Mouse (Mus musculus): ENCODE measurements around the gene Ddah1. TPM values are rescaled to one million over a fixed set of nuclear protein-coding genes. Genes with fewer than 3 reads are reported as not detected.

Gene Ddah1
- polyA plus RNA-seq, 1 experiment from 2014 or later: 55.7 TPM

DNA sequence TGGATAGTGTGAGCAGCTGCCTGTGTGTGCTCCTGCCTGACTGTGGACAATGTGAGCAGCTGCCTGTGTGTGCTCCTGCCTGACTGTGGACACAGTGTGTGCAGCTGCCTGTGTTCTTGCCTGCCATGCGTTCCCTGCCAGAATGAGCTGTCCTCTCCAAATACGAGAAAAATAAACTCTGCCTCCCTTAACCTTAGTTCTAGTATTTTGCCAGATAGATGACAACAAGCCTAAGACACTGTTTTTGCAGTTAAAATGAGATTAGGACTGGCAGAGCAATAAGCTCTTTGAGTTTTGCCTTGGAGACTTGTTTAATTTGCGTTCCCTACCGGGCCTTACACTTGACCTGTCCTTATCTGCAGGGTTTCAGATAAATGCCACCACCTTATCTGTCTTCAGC lies 63.7 kb downstream of the Ddah1 start:
- H3K9me3 ChIP-seq: no peaks in the 10 kb centered on the region
- H3K9ac ChIP-seq: no peak overlapping the region
- peaks cover 19% of the 10 kb centered on the region for H3K4me1 ChIP-seq
- no peak overlapping the region for H3K27ac ChIP-seq
- no peak overlapping the region for H3K4me3 ChIP-seq
- H3K36me3 ChIP-seq: no peaks in the 10 kb centered on the region
- 89% methylated on average over 4 of the region's 4 CpGs for WGBS
- no peak for ATAC-seq (ENCODE audit: low FRiP score, low read depth)
- no peak overlapping the region for H3K4me2 ChIP-seq (replicated peaks)
- no peaks in the 10 kb centered on the region for H3K27me3 ChIP-seq

- Histone ChIP-seq H3K9me3 (no peaks in the 10 kb centered on the region), H3K4me3 (no peak overlapping the region), H3K9ac (no peak overlapping the region), H3K27ac (no peak overlapping the region), H3K27me3 (no peaks in the 10 kb centered on the region), H3K36me3 (no peaks in the 10 kb centered on the region), H3K4me1 (peaks cover 31% of the 10 kb centered on the region), H3K4me2 (replicated peaks) (no peak overlapping the region)
- ATAC-seq (ENCODE audit: low FRiP score, low read depth): no peak
- 81% methylated on average over 4 of the region's 4 CpGs for WGBS
These were observed 65.2 kb downstream of the Ddah1 start for GRCm38 (mm10) chr3:145823661-145824060.

DNA sequence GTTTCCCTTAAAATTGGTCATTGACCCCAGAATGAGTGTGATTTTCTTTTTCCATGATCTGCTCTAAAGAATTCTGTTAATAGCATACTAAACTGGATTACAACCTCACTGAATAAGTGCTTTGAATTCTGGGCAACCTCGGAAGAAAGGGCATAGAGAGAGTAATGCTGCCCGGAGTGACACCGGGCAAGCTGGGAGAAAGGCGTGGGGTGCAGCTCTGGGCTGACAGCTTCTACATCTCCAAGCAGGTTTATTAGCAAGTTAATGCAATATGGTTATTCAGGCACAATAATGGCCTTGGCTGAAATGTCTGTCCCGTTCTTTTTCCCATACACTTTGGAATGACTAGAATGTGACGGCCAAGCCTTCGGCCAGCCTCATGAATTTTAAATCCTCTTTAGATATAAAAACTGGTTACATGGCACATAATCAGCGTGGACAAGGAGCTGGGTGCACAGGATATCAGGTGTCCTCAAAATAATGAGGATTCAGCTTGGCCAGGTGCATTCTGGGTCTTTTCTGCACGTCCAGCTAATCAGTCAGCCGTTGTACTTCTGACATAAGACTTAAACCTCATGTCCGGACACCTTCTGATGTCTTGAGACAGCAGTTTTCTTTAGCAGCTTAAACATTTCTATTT lies 67.1 kb downstream of the Ddah1 start:
- ATAC-seq (ENCODE audit: low FRiP score, low read depth): no peak
- Histone ChIP-seq H3K4me1 (peaks cover 35% of the 10 kb centered on the region), H3K4me3 (no peak overlapping the region), H3K27ac (no peak overlapping the region), H3K9ac (no peak overlapping the region), H3K4me2 (replicated peaks) (no peak overlapping the region), H3K36me3 (no peaks in the 10 kb centered on the region), H3K9me3 (no peaks in the 10 kb centered on the region), H3K27me3 (no peaks in the 10 kb centered on the region)
- 65% methylated on average over 11 of the region's 11 CpGs for WGBS

DNA sequence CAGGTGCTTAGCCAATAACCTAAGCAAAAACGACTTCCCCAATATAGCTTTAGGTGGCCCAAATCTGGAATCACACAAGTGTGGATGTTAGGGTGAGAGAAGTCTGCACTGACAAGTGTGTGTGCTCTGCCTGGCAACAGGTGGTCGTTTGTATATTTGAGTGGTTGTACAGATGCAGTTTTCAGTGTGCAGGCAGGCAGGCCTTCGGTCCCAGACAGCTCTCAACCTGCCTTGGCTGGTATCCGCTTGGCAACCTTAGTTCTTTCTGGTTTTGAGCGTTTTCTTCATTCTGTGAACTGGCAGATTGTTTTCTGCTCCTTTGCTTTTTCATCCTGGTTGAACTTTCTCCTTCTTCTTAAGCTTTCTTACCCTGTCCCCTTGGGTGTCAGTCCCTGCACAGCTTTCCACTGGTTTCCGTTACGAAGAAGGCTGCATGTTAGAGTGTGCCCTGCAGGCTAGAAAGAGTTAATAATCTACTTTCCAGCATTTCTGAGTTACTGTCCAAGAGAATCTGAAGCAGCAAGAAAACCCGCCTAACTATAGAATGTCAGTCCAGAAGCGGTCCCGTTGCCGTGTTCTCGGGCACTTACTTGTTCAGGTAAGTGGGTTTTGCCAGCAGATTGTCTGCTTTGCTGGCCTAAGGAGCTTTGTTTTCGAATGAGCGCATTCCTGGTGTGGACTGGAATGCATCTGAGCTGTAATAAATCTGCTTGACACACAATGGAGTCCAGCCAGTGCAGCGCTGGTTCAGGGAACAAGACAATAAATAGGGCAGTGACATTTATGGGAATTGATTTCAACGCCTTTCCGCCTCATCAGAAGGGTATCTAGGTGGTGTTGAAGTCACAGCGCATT lies 68.9 kb downstream of the Ddah1 start:
- Histone ChIP-seq H3K4me3 (peak overlapping the region; percentile 17; the same call in 1 of the 2 replicates), H3K27me3 (no peaks in the 10 kb centered on the region), H3K36me3 (no peaks in the 10 kb centered on the region), H3K4me2 (replicated peaks) (peak overlapping the region; percentile 51), H3K4me1 (peaks cover 35% of the 10 kb centered on the region), H3K9me3 (no peaks in the 10 kb centered on the region), H3K27ac (peak overlapping the region; percentile 33; the same call in 1 of the 2 replicates), H3K9ac (0 out of 2 replicates have a peak overlapping the region, but pooled peaks have one; percentile 31)
- ATAC-seq (ENCODE audit: low FRiP score, low read depth): peak; percentile 37; the same call in 1 of the 2 replicates
- WGBS: 24% methylated on average over 18 of the region's 18 CpGs

DNA sequence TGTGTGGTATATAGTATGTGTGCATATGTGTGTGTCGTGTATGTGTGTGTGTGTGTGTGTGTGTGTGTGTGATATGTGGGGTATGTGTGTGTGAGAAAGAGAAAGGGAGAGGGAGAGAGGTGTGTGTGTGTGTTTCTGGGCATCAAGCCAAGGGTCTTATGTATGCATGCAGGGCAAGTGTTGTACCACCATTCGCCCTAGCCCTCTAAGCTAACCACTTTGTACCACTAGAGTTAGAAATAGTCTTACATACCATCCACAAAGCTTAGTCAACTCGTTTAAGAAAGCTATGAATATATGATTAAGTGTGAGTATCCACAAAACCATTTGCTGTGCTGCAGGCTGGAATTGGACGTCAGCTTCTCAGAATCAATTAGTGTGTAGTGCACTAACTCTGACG lies 70.4 kb downstream of the Ddah1 start:
- H3K9ac ChIP-seq: no peak overlapping the region
- no peaks in the 10 kb centered on the region for H3K27me3 ChIP-seq
- peaks cover 44% of the 10 kb centered on the region for H3K4me1 ChIP-seq
- no peak overlapping the region for H3K4me2 ChIP-seq (replicated peaks)
- no peak overlapping the region for H3K4me3 ChIP-seq
- H3K36me3 ChIP-seq: no peaks in the 10 kb centered on the region
- no peak overlapping the region for H3K27ac ChIP-seq
- no peaks in the 10 kb centered on the region for H3K9me3 ChIP-seq
- no peak for ATAC-seq (ENCODE audit: low FRiP score, low read depth)
- WGBS: 64% methylated on average over 5 of the region's 5 CpGs

DNA sequence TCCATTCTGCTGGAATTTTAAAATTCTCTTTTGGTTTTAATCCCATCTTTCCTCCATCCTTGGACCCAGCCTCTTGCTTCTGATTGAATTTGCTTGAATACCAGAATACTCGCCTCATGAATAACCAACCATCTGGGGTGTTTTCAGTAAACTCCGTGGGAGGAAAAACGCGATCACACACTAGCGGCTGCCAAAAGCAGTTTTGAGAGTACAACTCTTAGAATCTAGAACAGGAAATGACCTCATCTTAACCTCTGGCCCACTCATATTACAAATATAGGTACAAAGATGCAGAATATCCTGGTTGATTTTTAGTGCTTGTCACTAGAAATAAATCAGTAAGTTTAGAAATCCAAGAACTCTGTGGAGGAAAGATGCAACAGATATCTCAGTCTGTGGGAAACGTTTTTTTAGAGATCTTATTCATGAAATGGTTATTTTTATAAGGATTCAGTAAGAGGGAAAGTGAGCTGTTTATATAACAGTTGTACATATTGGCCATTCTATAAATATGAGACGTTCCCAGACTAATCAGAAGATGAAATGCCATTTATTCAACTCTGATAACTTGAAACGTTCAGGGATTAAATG lies 75.6 kb downstream of the Ddah1 start:
- Histone ChIP-seq H3K9me3 (0 out of 2 replicates have a peak, but pooled peaks cover 1% of the 10 kb centered on the region), H3K4me1 (peaks cover 11% of the 10 kb centered on the region), H3K36me3 (no peaks in the 10 kb centered on the region), H3K27me3 (no peaks in the 10 kb centered on the region), H3K27ac (no peak overlapping the region), H3K4me2 (replicated peaks) (no peak overlapping the region), H3K9ac (no peak overlapping the region), H3K4me3 (no peak overlapping the region)
- 46% methylated on average over 8 of the region's 8 CpGs for WGBS
- ATAC-seq (ENCODE audit: low FRiP score, low read depth): no peak

GRCm38 (mm10) chr3:145838281-145838680 lies 79.8 kb downstream of the Ddah1 start:
- Histone ChIP-seq H3K9ac (no peak overlapping the region), H3K36me3 (no peaks in the 10 kb centered on the region), H3K27me3 (no peaks in the 10 kb centered on the region), H3K4me2 (replicated peaks) (no peak overlapping the region), H3K27ac (no peak overlapping the region), H3K4me3 (no peak overlapping the region), H3K4me1 (peaks cover 8% of the 10 kb centered on the region), H3K9me3 (peaks cover 10% of the 10 kb centered on the region; the same call in 1 of the 2 replicates)
- ATAC-seq (ENCODE audit: low FRiP score, low read depth): no peak

DNA sequence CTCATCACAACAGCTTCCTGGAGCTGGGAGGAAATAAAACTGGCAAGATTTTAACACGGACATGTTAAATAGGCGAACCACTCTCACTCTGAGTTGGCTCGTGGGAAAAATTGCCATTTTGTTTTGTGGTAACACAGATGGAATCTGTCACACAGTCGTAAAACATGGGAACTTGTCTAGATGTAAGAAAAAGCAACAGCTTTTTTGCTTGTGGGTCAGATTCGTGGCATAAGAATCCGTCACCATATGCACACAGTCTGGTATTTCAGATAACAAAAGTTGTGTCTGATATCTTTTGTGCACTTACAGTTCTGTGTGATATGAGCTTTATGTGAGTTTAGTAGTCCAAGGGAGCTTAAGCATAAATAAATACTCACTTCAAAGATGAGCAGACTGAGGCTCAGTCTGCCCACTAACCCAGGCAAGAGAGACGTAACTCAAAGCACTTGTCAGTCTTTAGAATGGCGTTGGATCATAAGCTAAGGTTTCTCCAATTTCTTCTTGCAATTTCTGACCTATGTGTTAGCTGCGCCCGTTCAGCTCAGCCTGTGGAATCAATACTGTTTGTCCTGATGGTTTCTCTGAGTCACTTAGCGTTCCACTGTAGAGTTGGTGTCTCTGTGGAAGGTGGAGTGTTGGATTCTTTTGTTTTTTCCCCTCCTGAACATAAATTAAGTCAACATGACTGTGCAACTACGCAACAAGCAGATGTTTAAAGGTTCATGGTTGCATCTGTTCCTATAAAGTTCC lies 83.7 kb downstream of the Ddah1 start:
- ATAC-seq (ENCODE audit: low FRiP score, low read depth): no peak
- WGBS: 66% methylated on average over 12 of the region's 12 CpGs
- H3K27me3 ChIP-seq: no peaks in the 10 kb centered on the region
- H3K4me2 ChIP-seq (replicated peaks): no peak overlapping the region
- no peak overlapping the region for H3K4me3 ChIP-seq
- no peaks in the 10 kb centered on the region; the same call in 1 of the 2 replicates for H3K4me1 ChIP-seq
- no peaks in the 10 kb centered on the region for H3K36me3 ChIP-seq
- H3K9me3 ChIP-seq: peaks cover 10% of the 10 kb centered on the region; the same call in 1 of the 2 replicates
- H3K27ac ChIP-seq: no peak overlapping the region
- no peak overlapping the region for H3K9ac ChIP-seq

DNA sequence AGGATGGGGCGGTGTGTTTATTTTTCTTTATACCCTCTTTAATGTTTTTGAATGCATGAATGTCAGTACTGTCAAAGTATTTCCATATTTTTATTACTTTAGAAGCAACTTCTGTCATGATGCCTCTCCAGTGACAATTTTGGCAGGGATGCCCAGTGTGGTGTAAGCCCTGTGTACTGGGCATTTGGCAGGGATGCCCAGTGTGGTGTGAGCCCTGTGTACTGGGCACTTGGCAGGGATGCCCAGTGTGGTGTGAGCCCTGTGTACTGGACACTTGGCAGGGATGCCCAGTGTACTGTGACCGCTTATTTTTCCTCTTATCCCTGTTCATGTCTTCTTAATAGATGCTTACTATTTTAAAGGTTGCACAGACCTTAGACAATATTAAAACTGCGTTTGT lies 85.4 kb downstream of the Ddah1 start:
- H3K9ac ChIP-seq: no peak overlapping the region
- H3K36me3 ChIP-seq: no peaks in the 10 kb centered on the region
- peaks cover 10% of the 10 kb centered on the region; the same call in 1 of the 2 replicates for H3K9me3 ChIP-seq
- H3K4me3 ChIP-seq: no peak overlapping the region
- no peak overlapping the region for H3K4me2 ChIP-seq (replicated peaks)
- no peaks in the 10 kb centered on the region; the same call in 1 of the 2 replicates for H3K4me1 ChIP-seq
- ATAC-seq (ENCODE audit: low FRiP score, low read depth): no peak
- 84% methylated on average over 3 of the region's 3 CpGs for WGBS
- no peaks in the 10 kb centered on the region for H3K27me3 ChIP-seq
- no peak overlapping the region for H3K27ac ChIP-seq

DNA sequence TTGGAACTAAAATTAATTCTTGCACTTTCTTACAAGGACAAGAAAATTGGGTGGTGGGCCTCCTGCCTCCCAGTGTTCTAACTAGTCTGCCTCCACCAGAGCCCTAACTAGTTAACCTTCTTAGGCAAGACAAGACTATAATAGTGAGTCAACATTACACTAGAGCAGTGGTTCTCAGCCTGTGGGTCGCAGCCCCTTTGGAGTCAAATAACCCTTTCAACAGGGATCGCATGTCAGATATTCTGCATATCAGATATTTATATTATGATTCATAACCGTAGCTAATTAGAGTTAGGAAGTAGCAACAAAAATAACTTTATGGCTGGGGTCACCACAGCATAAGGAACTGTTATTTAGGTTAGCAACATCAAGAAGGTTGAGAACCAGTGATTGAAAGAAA lies 86.4 kb downstream of the Ddah1 start:
- no peak overlapping the region for H3K27ac ChIP-seq
- 87% methylated on average over 3 of the region's 3 CpGs for whole genome bisulfite sequencing
- 0 out of 2 replicates have a peak, but pooled peaks cover under 1% of the 10 kb centered on the region for H3K9me3 ChIP-seq
- H3K4me2 ChIP-seq (replicated peaks): no peak overlapping the region
- no peak overlapping the region for H3K4me3 ChIP-seq
- H3K9ac ChIP-seq: no peak overlapping the region
- ATAC-seq (ENCODE audit: low FRiP score, low read depth): no peak
- H3K4me1 ChIP-seq: no peaks in the 10 kb centered on the region; the same call in 1 of the 2 replicates
- no peaks in the 10 kb centered on the region for H3K27me3 ChIP-seq
- H3K36me3 ChIP-seq: no peaks in the 10 kb centered on the region

GRCm38 (mm10) chr3:145846255-145846654 lies 87.8 kb downstream of the Ddah1 start:
- H3K4me2 ChIP-seq (replicated peaks): no peak overlapping the region
- no peak overlapping the region for H3K9ac ChIP-seq
- H3K4me1 ChIP-seq: no peaks in the 10 kb centered on the region; the same call in 1 of the 2 replicates
- ATAC-seq (ENCODE audit: low FRiP score, low read depth): no peak
- no peak overlapping the region for H3K4me3 ChIP-seq
- 82% methylated on average over 2 of the region's 2 CpGs for WGBS
- no peaks in the 10 kb centered on the region for H3K27me3 ChIP-seq
- H3K36me3 ChIP-seq: no peaks in the 10 kb centered on the region
- H3K9me3 ChIP-seq: no peaks in the 10 kb centered on the region
- no peak overlapping the region for H3K27ac ChIP-seq

Data from limb, embryonic 13.5 days (tissue).